Mouse (Mus musculus) heart, adult 8-10 months (tissue): Measurements from ENCODE around the gene Plekhh3. TPM values are rescaled to one million over a fixed set of nuclear protein-coding genes. Genes with fewer than 3 reads are reported as not detected.

Experiments
- DNase-seq: peaks from one replicate; pipeline ENCODE4 v3.0.0; 2022; ENCODE audit warnings: low spot score
- total RNA-seq, 4 experiments: library from RNA; stranded (reverse); gene quantifications; 2 replicates each; pipeline ENCODE4 v1.2.4; 2022

Plekhh3 gene
- total RNA-seq, 4 experiments from 2014 or later = 23.4 to 29.9 (median 28.1) TPM

- DNase-seq = no peak
Measured at GRCm38 (mm10) chr11:101186526-101187247, 15.5 kb upstream of the Plekhh3 start.

- no peak for DNase-seq
Measured at GRCm38 (mm10) chr11:101185441-101185840, 14.3 kb upstream of the Plekhh3 start.

DNA sequence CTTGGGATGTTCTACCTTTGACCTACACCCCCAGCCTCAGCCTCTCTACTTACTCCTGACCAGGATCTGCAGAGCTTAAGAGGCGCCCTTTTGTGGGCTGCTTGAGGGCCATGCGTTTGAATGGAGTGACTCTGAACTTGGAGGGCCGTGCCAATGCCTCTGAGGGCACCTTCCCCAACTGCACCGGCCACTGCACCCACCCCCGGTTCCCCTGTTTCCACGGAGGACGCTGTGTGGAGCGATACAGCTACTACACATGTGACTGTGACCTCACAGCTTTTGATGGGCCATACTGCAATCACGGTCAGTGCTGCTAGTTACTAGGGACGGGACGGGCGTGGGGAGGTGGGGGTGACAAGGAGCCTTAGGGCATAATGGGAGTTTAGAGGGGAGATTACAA lies 13.8 kb upstream of the Plekhh3 start:
- no peak for DNase-seq

GRCm38 (mm10) chr11:101182771-101183517 lies 11.8 kb upstream of the Plekhh3 start:
- DNase-seq = no peak

GRCm38 (mm10) chr11:101181961-101182360 lies 10.8 kb upstream of the Plekhh3 start:
- no peak for DNase-seq

DNA sequence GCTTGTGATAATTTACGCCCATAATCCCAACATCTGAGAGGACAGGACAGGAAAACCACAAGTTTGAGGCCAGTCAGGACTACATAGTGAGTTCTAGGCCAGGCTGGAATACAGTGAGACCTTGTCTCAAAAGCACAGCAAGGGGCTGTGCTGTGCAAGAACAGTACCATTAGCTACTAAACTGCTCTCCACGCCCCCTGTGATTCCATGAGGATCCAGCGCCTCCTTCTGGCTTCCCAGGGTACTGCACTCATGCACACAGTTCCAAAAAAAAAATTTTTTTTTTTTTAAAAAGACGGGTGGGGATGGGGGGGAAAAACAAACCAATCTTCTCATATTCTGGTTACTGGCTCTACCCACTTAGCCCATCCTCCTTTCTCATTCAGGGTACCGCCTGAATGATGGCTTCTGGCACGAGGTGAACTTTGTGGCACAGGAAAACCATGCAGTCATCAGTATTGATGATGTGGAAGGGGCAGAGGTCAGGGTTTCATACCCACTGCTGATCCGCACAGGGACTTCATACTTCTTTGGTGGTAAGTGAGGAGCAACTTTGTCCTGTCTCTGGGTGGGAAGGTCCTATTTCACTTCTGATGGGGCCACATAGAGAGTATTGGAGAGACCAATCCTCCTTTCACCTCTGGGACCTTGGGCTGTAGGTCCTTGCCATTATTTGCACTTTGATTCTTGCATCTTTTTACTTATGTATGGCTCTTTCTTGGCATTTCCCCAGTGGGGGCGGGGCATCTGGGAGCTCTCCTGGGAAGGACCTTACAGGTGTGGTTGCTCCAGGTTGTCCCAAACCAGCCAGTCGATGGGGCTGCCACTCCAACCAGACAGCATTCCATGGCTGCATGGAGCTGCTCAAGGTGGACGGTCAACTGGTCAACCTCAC lies 9.9 kb upstream of the Plekhh3 start:
- DNase-seq = no peak

- no peak for DNase-seq
Measured at GRCm38 (mm10) chr11:101180261-101180660, 9.1 kb upstream of the Plekhh3 start.

DNA sequence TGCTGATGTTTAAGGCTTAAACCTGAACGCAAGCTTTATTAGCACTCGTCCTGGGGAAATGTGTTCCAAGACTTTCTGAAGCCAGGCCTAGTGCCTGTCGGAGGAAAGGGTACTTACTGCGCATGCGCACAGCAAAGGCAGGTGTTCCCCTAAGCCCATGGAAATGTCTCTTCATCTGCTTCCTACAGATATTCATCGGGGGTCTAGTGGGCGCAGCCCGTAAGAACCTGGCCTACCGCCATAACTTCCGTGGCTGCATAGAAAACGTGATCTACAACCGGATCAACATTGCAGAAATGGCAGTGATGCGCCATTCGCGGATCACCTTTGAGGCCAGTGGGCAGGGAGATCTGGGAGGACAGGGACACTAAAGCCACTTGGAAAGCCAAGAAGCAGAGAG lies 8.2 kb upstream of the Plekhh3 start:
- no peak for DNase-seq

DNA sequence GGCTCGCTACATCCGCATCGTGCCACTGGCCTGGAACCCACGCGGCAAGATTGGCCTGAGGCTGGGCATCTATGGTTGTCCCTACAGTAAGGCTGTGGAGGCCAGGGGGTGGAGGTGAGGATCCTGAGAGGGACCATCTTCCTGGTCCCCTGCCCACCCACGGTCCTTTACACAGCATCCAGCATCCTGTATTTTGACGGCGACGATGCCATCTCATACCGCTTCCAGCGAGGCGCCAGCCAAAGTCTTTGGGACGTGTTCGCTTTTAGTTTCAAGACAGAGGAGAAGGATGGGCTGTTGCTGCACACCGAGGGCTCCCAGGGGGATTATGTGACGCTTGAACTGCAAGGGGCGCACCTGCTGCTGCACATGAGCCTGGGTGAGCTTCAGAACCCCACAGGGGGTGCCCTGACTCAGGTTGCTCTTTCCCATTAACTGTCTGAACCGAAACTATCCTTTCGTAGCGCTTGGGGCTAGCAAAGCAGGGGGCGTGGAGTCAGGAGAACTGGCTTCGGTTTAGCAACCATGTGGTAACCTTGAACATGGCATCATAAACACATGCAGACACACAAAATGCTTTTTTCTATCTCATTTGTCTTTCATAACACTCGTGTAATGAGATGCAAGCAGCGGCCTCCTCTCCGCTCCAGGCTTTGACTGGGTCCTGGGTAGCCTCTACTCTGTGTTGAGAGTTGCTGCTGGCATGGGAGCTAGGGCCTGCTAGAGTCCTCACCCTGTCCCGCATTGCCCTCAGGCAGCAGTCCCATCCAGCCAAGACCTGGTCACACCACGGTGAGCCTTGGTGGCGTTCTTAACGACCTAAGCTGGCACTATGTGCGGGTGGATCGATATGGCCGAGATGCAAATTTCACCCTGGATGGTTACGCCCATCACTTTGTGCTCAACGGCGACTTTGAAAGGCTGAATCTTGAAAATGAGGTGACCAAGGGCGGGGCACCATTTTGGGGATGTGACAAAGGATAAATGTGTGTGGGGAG lies 7.2 kb upstream of the Plekhh3 start:
- no peak for DNase-seq

GRCm38 (mm10) chr11:101176933-101177773 lies 6.0 kb upstream of the Plekhh3 start:
- no peak for DNase-seq

DNA sequence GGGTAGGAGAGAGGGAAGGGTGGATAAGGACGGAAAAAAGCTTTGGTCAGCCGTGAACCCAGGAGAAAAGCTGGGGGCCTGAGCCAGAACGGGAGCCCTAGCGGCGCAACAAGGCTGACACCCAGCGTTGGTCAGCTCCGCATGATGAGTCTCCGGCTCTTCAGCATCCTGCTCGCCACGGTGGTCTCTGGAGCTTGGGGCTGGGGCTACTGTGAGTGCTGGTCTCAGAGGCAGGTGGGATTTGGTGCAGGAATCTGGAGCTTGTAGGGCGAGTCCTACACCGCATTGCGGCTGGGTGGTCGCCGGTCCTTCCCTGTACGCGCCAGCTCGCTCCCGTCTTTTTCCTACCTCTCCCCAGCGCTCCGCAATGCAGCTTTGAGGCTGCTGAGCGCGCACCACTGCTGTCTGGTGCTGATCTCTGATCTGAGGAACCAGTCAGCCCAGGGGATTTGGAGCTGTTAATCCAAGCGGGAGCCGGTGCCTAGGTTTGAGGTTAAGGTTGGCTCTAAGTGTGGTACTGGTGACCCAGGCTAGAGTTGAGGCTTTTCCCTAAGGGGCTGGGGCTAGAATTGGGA lies 5.1 kb upstream of the Plekhh3 start:
- no peak for DNase-seq

DNA sequence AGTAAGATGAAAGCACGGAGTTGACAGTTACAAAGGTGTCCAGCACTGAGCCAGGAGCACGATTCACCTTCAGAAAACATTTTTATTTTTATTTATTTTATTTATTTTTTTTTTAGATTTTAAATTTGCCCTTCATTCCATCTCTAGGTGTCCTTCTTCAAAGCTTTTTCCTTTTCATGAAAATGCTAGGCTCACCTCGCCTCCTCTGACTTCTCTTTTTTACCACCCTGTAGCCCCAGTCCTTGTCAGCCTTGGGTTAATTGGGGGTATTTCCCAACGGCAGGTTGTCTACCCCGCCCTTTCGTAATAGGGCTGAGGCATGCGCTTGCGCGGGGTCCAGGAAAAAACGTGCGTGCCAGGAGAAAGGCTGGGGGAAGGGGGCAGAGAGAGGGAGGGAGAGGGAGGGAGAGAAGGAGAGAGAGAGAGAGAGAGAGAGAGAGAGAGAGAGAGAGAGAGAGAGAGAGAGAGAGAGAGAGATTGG lies 4.5 kb upstream of the Plekhh3 start:
- DNase-seq = no peak

DNA sequence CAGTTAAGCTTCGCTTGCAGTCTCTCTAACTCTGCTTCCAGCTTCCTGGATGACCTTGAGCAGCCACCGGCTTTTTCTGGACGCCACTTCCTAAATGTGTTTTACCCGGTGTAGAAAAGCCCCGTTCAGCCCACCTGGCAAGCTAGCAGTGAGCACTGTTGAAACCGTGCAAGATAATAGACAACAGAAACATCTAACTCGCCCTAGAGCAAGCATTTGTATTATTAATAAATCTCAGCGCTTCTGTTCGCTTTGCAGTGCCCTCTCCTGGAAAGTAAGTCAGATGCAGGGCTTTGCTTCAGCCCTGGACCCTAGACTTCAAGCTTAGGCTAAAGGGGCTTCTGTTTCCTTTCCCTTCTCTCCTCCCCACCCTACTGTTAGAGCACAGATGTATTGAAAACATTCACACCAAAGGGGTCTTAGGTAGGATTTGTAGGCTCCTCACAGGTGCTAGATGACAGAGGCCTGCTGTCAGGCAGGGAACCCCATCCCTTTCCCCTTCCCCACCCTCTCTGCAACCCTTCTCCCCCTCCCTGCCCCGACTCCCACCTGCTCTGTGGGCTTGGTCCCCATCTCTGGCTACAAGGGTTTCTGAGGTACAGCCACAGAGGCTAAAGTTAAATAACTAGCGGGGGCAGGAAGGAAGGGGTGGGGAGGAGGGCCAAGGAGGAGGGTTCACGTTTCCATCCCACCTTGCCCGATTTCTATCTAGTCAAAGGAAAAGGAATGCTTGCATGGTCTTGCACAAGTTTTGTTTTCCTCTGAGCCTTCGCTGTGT lies 3.9 kb upstream of the Plekhh3 start, which contains the start of gene Ccr10:
TSS of gene Ccr10 (minus strand) at position 593 of the 778 bp plus-strand sequence.
- no peak for DNase-seq

- no peak for DNase-seq
Measured at GRCm38 (mm10) chr11:101174389-101174745, 3.2 kb upstream of the Plekhh3 start.

DNA sequence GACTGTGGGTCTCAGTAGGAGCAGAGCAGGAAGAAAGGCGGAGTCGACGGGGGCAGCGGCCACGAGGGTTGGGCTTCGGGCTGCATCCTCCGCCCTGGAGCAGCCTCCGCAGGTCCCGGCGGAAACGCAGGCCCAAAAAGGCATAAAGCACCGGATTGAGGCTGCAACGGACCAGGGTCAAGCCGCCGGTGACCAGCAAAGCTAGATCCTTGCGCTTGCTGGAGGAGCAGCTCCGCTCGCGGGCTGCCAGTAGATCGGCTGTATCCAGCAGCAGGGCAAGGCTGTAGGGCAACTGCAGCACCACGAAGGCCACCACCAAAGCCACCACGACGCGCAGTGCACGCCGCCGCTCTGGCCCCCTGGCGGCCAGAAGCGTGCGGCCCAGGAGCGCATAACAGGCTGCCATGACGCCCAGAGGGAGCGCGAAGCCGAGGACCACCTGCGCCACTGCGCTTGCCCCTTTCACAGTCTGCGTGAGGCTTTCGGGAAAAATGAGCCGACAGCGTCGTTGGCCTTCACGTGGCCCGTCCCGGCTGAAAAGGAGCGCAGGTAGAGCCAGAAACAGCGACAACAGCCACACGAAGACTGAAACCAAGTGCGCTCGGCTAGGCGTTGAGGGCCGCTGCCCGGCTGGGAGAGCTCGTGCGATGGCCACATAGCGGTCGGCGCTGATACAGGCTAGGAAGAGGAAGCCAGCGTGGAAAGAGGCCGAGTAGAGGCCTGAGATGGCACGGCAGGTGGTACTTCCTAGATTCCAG lies 2.7 kb upstream of the Plekhh3 start:
- DNase-seq = peak; percentile 88

GRCm38 (mm10) chr11:101173112-101173511 lies 2.0 kb upstream of the Plekhh3 start:
- no peak for DNase-seq

GRCm38 (mm10) chr11:101172434-101172815 lies 1.3 kb upstream of the Plekhh3 start:
- no peak for DNase-seq
